Mouse (Mus musculus) CH12.LX (cell line): ENCODE measurements around the gene Dad1. TPM values are rescaled to one million over a fixed set of nuclear protein-coding genes. Genes with fewer than 3 reads are reported as not detected.
"Not testable (repeated sequence)": the region's sequence is repeated elsewhere in the genome, so short reads cannot be mapped to it uniquely, and the experiment has no call there.

Experiments used
- DNase-seq: peaks from one replicate; pipeline ENCODE4 v3.0.0-alpha.2; 2013; ENCODE audit errors: extremely low read depth
- H3K27ac ChIP-seq: 2 replicates; pipeline ENCODE4 v1.5.1; 2012; ENCODE audit warnings: low read depth, mild to moderate bottlenecking, control low read depth, moderate library complexity; ENCODE audit not compliant: insufficient read depth
- H3K27me3 ChIP-seq: replicated peaks from 2 replicates; pipeline ENCODE3; 2012; ENCODE audit warnings: inconsistent platforms
- H3K36me3 ChIP-seq, 2 experiments: replicated peaks in 1 of 2; 2 replicates each; pipeline versions ENCODE3 to v1.6.1; 2012; ENCODE audit warnings: inconsistent platforms in 1 of 2, low read length in 1 of 2, mild to moderate bottlenecking in 1 of 2, mixed read lengths in 1 of 2, moderate library complexity in 1 of 2; ENCODE audit not compliant: control insufficient read depth in 1 of 2, insufficient read depth in 1 of 2
- H3K4me1 ChIP-seq, 2 experiments: 2 replicates each; pipeline ENCODE4 v1.6.1; 2012; ENCODE audit warnings: inconsistent platforms in 1 of 2, moderate library complexity in 1 of 2; ENCODE audit not compliant: insufficient read depth in 2 of 2, control insufficient read depth in 1 of 2
- H3K4me2 ChIP-seq: 2 replicates; pipeline ENCODE4 v1.6.1; 2012; ENCODE audit warnings: low read depth, mild to moderate bottlenecking, control low read depth; ENCODE audit not compliant: poor library complexity, insufficient read depth, severe bottlenecking
- H3K4me3 ChIP-seq, 3 experiments: fragments of 150-350 bp in 1 of 3; sonication (generic) in 1 of 3; replicated peaks in 1 of 3; 2 replicates each; pipeline versions ENCODE3 to v1.5.1; 2011 to 2012; ENCODE audit warnings: low read depth in 2 of 3, low read length in 2 of 3, mild to moderate bottlenecking in 2 of 3, moderate library complexity in 2 of 3, control low read depth in 1 of 3, improper control_type of control experiment in 1 of 3, inconsistent platforms in 1 of 3, mixed read lengths in 1 of 3; ENCODE audit not compliant: poor library complexity in 1 of 3
- H3K79me2 ChIP-seq: replicated peaks from 2 replicates; pipeline ENCODE4 v1.6.1; 2012; ENCODE audit warnings: mild to moderate bottlenecking, moderate library complexity; ENCODE audit not compliant: control insufficient read depth, poor library complexity, insufficient read depth, severe bottlenecking; ENCODE audit errors: extremely low read depth
- H3K9ac ChIP-seq: 2 replicates; pipeline ENCODE4 v1.6.1; 2012; ENCODE audit warnings: low read depth, mild to moderate bottlenecking, control low read depth, moderate library complexity; ENCODE audit not compliant: insufficient read depth
- H3K9me3 ChIP-seq: replicated peaks from 2 replicates; pipeline ENCODE3; 2012; ENCODE audit warnings: low read length, inconsistent platforms, mixed read lengths
- BHLHE40 ChIP-seq: IDR thresholded peaks from 2 replicates; pipeline ENCODE4 v1.6.1; 2011; ENCODE audit warnings: mild to moderate bottlenecking, low read depth, low read length, improper control_type of control experiment
- CTCF ChIP-seq, 2 experiments: IDR thresholded peaks in 1 of 2; conservative IDR thresholded peaks in 1 of 2; 2 replicates each; pipeline ENCODE4 v1.5.1; 2011 to 2012; ENCODE audit warnings: low read depth in 2 of 2, low read length in 2 of 2, improper control_type of control experiment in 1 of 2, inconsistent platforms in 1 of 2, mild to moderate bottlenecking in 1 of 2, moderate library complexity in 1 of 2
- ETS1 ChIP-seq: conservative IDR thresholded peaks from 2 replicates; pipeline ENCODE4 v1.6.1; 2012; ENCODE audit warnings: low read depth, mild to moderate bottlenecking, inconsistent platforms, low read length, improper control_type of control experiment, moderate library complexity
- IRF4 ChIP-seq: IDR thresholded peaks from 2 replicates; pipeline ENCODE4 v1.6.1; 2014; ENCODE audit warnings: low read depth, mild to moderate bottlenecking, inconsistent platforms, low read length, improper control_type of control experiment
- JUN ChIP-seq: IDR thresholded peaks from 2 replicates; pipeline ENCODE4 v1.6.1; 2011; ENCODE audit warnings: low read depth, mild to moderate bottlenecking, low read length, improper control_type of control experiment, moderate library complexity; ENCODE audit not compliant: insufficient read depth
- KAT2A ChIP-seq: IDR thresholded peaks from 2 replicates; pipeline ENCODE4 v1.6.1; 2012; ENCODE audit warnings: low read length, improper control_type of control experiment, inconsistent platforms; ENCODE audit not compliant: insufficient replicate concordance
- MAX ChIP-seq: IDR thresholded peaks from 2 replicates; pipeline ENCODE4 v1.6.1; 2011; ENCODE audit warnings: low read length, improper control_type of control experiment
- MEF2A ChIP-seq: IDR thresholded peaks from 2 replicates; pipeline ENCODE4 v1.6.1; 2014; ENCODE audit warnings: low read depth, mild to moderate bottlenecking, inconsistent platforms, low read length, improper control_type of control experiment, borderline replicate concordance
- MXI1 ChIP-seq: IDR thresholded peaks from 2 replicates; pipeline ENCODE4 v1.6.1; 2011; ENCODE audit warnings: mild to moderate bottlenecking, low read depth, low read length, improper control_type of control experiment
- MYC ChIP-seq: IDR thresholded peaks from 2 replicates; pipeline ENCODE4 v1.6.1; 2011; ENCODE audit warnings: low read depth, mild to moderate bottlenecking, improper control_type of control experiment, low read length
- NRF1 ChIP-seq: IDR thresholded peaks from 2 replicates; pipeline ENCODE4 v1.6.1; 2014; ENCODE audit warnings: low read depth, mild to moderate bottlenecking, inconsistent platforms, low read length, improper control_type of control experiment, moderate library complexity
- PAX5 ChIP-seq: IDR thresholded peaks from 2 replicates; pipeline ENCODE4 v1.6.1; 2012; ENCODE audit warnings: low read length, inconsistent platforms, mixed read lengths
- RCOR1 ChIP-seq: conservative IDR thresholded peaks from 2 replicates; pipeline ENCODE4 v1.6.1; 2012; ENCODE audit warnings: low read depth, mild to moderate bottlenecking, inconsistent platforms, low read length, improper control_type of control experiment
- SIN3A ChIP-seq: IDR thresholded peaks from 2 replicates; pipeline ENCODE4 v1.6.1; 2012; ENCODE audit warnings: low read length, improper control_type of control experiment, inconsistent platforms
- TCF12 ChIP-seq: IDR thresholded peaks from 2 replicates; pipeline ENCODE4 v1.6.1; 2014; ENCODE audit warnings: low read depth, mild to moderate bottlenecking, inconsistent platforms, low read length, improper control_type of control experiment
- USF1 ChIP-seq: IDR thresholded peaks from 2 replicates; pipeline ENCODE4 v1.6.1; 2014; ENCODE audit warnings: low read depth, mild to moderate bottlenecking, inconsistent platforms, low read length, improper control_type of control experiment
- ZKSCAN1 ChIP-seq: IDR thresholded peaks from 2 replicates; pipeline ENCODE4 v1.6.1; 2012; ENCODE audit warnings: low read depth, inconsistent platforms, low read length, improper control_type of control experiment, borderline replicate concordance
- ZMIZ1 ChIP-seq: IDR thresholded peaks from 2 replicates; pipeline ENCODE4 v1.6.1; 2012; ENCODE audit warnings: low read depth, mild to moderate bottlenecking, inconsistent platforms, low read length, improper control_type of control experiment
- ZNF384 ChIP-seq: IDR thresholded peaks from 2 replicates; pipeline ENCODE4 v1.6.1; 2012; ENCODE audit warnings: low read depth, low read length, improper control_type of control experiment, inconsistent platforms
- dilution Hi-C: fragments of 300-500 bp; cut with MboI; formaldehyde crosslinking; loops from 2 replicates; pipeline ENCODE4 v1.14.3; 2020; ENCODE audit warnings: low sequenced_read_pairs; ENCODE audit not compliant: extremely low pct_unique_long_range_greater_than_20kb, extremely low pct_ligation_motif_present
- in situ Hi-C: fragments of 300-500 bp; cut with MboI; formaldehyde crosslinking; loops from 3 replicates; pipeline ENCODE4 v1.14.3; 2019; ENCODE audit warnings: low sequenced_read_pairs, low pct_ligation_motif_present, low pct_unique_long_range_greater_than_20kb, mixed read lengths
- polyA plus RNA-seq: library from polyadenylated mRNA; unstranded; fragments of >175 nt; gene quantifications from 2 replicates; pipeline ENCODE4 v1.2.1, GENCODE M21; 2012; ENCODE audit warnings: low read depth; ENCODE audit not compliant: insufficient read length
- total RNA-seq, 2 experiments: library from RNA; depleted of rRNA; stranded (reverse); fragments of 300-350 nt in 1 of 2; fragments of >200 nt in 1 of 2; gene quantifications; 2 replicates each; pipeline ENCODE4 v1.2.3; 2012 to 2014

The Dad1 gene
- total and polyA plus RNA-seq, 3 experiments: 161 to 287 (median 279) TPM

DNA sequence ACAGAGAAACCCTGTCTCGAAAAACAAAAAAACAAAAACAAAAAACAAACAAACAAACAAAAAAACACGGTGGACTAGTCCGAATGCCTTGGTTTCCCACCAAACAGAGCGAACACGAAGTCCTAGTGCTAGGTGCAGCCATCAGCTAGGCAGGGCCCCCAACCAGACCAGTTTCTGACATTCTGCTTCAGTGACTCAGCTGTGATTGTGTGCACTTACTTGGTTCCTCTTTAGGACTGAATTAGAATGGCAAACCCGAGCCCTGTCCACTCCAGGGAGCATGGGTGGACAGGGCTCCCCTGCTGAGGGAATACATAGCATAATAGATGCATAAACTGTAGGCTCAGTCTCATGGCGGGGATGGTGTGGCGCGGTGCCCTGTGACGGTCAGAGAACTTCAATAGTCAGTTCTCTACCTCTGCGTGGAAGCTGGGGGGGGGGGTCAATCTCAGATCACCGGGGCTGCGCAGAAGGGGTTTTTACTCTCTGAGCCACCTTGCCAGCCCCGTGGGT, 23.2 kb downstream of the Dad1 start:
- Histone ChIP-seq H3K4me2 (peak overlapping the region; percentile 68), H3K27ac (peak overlapping the region; percentile 86), H3K4me3 (peak overlapping the region in 2 of 3 experiments; percentile 28 to 53), H3K9ac (peak overlapping the region; percentile 18), H3K4me1 (peaks cover 25 to 83% of the 10 kb centered on the region in 2 experiments), H3K9me3 (no peaks in the 10 kb centered on the region), H3K79me2 (no peaks in the 10 kb centered on the region), H3K27me3 (no peaks in the 10 kb centered on the region), H3K36me3 (peaks cover 12 to 16% of the 10 kb centered on the region in 2 experiments)
- in situ Hi-C loops (loop anchor here (5.0 to 10.0 kb wide), 2 partner anchors 204 to 417 kb away; partner anchors contain the start of gene Mmp14), dilution Hi-C loops (no loop called here)
- peak; percentile 65 for DNase-seq
- TF ChIP-seq MEF2A (peak; percentile 49; the same call in 1 of the 2 replicates), IRF4 (peak; percentile 58), ZNF384 (no peak), MAX (peak; percentile 40; the same call in 1 of the 2 replicates), ETS1 (peak; percentile 50; the same call in 1 of the 2 replicates), CTCF (conservative IDR thresholded peaks at IDR 0.05 in 1 of 2, IDR thresholded peaks at IDR 0.05 in 1 of 2; ENCODE audit: low read depth in 2 of 2, low read length in 2 of 2) (no peak), ZKSCAN1 (no peak)

DNA sequence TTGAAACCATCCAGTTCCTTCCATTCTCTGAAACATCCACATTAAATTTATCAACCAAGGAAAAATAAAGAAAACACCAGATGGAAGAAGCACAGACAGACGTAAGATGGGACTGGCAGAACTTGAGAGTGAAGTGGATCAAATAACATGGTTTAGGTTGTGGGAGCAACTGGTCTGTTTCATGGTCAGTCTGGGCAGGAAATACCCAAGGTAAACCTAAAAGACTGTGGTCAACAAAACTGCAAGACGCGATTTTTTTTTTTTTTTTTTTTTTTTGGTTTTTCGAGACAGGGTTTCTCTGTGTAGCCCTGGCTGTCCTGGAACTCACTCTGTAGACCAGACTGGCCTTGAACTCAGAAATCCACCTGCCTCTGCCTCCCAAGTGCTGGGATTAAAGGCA, 24.1 kb downstream of the Dad1 start:
- H3K27me3 ChIP-seq, H3K9me3 ChIP-seq, H3K36me3 ChIP-seq, H3K9ac ChIP-seq, DNase-seq, H3K4me3 ChIP-seq, dilution Hi-C loops, H3K4me2 ChIP-seq, H3K79me2 ChIP-seq: not testable (repeated sequence)
- in situ Hi-C loops: loop anchor here (5.0 to 10.0 kb wide), 3 partner anchors 163 to 417 kb away; partner anchors contain the start of gene Mmp14
- TF ChIP-seq ZNF384: peak; percentile 72
- Histone ChIP-seq H3K27ac (peak overlapping the region; percentile 86), H3K4me1 (peaks cover 26 to 91% of the 10 kb centered on the region in 2 experiments)

DNA sequence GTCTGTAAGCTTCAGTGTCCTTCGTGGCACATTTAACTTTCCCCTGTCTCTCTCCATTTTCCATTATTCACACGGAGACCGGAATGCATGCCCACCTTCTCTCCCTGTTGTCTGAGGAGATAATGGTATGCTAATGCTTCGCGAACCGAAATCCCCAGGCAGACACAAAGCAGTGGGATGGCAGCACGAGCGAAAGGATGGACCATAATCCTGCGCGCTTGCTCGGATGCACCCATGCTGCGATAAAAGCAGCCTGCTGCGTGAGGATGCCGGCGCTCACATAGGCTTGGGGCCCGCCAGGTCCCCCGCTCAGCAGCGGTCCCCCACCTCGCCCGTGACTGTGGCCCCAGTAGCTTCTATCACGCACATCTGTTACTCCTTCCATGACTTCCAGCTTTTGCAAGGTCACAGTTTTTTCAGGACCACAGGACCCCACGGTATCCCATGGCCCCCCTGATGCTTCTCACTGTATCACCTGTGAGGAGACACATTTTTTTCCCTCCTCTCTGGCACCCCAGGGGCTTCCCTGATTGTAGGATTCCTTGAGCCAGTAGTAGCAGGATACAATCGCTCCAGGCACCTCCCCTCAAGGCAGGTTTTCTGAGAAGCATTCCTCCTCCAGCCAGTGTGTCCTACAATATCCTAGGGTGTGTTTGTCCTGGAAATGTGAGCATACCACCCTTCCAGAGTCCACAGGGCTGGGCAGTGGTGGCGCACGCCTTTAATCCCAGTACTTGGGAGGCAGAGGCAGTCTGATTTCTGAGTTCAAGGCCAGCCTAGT, 24.8 kb downstream of the Dad1 start:
- peak overlapping the region in 1 of 3 experiments; percentile 23 for H3K4me3 ChIP-seq
- H3K27ac ChIP-seq: peak overlapping the region; percentile 85
- no peaks in the 10 kb centered on the region for H3K9me3 ChIP-seq
- peak overlapping the region; percentile 85 for H3K4me2 ChIP-seq
- H3K27me3 ChIP-seq: no peaks in the 10 kb centered on the region
- peak; percentile 27 for DNase-seq
- TF ChIP-seq JUN (no peak), ZMIZ1 (no peak), RCOR1 (no peak), MEF2A (0 out of 2 replicates have a peak, but pooled peaks have one; percentile 6), USF1 (no peak), SIN3A (peak; percentile 70), KAT2A (no peak), IRF4 (0 out of 2 replicates have a peak, but pooled peaks have one; percentile 28), MXI1 (peak; percentile 38; the same call in 1 of the 2 replicates), PAX5 (no peak), BHLHE40 (peak; percentile 66), NRF1 (no peak), TCF12 (peak; percentile 52; the same call in 1 of the 2 replicates), CTCF (conservative IDR thresholded peaks at IDR 0.05 in 1 of 2, IDR thresholded peaks at IDR 0.05 in 1 of 2; ENCODE audit: low read depth in 2 of 2, low read length in 2 of 2) (no peak), MAX (0 out of 2 replicates have a peak, but pooled peaks have one; percentile 51), ETS1 (peak; percentile 39; the same call in 1 of the 2 replicates), MYC (no peak)
- in situ Hi-C loops (loop anchor here (5.0 kb wide), 1 partner anchor 162 kb away; no protein-coding TSS in a partner anchor), dilution Hi-C loops (no loop called here)
- peaks cover 0 to under 1% of the 10 kb centered on the region in 2 experiments for H3K36me3 ChIP-seq
- H3K9ac ChIP-seq: peak overlapping the region; percentile 16
- no peaks in the 10 kb centered on the region for H3K79me2 ChIP-seq
- H3K4me1 ChIP-seq: peaks cover 28 to 92% of the 10 kb centered on the region in 2 experiments
